Mouse (Mus musculus) small intestine, adult 2 months (tissue): ENCODE data around the gene Dgkh.

Experiments
- CTCF ChIP-seq: fragments of 200-500 bp; IDR thresholded peaks from 2 replicates; pipeline ENCODE4 v1.5.1; 2012; ENCODE audit warnings: low read depth, mild to moderate bottlenecking, control low read depth, inconsistent platforms, low read length, moderate library complexity, mixed read lengths; ENCODE audit not compliant: insufficient replicate concordance, insufficient read length; ENCODE audit errors: extremely low read depth
- POLR2A ChIP-seq: fragments of 200-500 bp; IDR thresholded peaks from 2 replicates; pipeline ENCODE4 v1.6.1; 2012; ENCODE audit warnings: low read depth, mild to moderate bottlenecking, control low read depth, inconsistent platforms, low read length, moderate library complexity

- TF ChIP-seq CTCF (no peak), POLR2A (no peak)
Observed at GRCm38 (mm10) chr14:78645622-78646021, 87.0 kb downstream of the Dgkh start.
